Mouse (Mus musculus) subcutaneous adipose tissue, adult 2 months (tissue): Measurements from ENCODE around the gene Gas2. TPM values are rescaled to one million over a fixed set of nuclear protein-coding genes. Genes with fewer than 3 reads are reported as not detected.

Experiments
- polyA plus RNA-seq: library from polyadenylated mRNA; depleted of rRNA; stranded (reverse); fragments of >200 nt; gene quantifications from 2 replicates; pipeline ENCODE4 v1.2.3, GENCODE M21; 2012; ENCODE audit warnings: low replicate concordance; rRNA removed

The Gas2 gene
- polyA plus RNA-seq, result 2.6 and 4.6 TPM in 2 replicates

GRCm38 (mm10) chr7:51861250-51862096, at the start of gene Gas2:
Gene Gas2, plus strand, starts transcription at chr7:51862015.

DNA sequence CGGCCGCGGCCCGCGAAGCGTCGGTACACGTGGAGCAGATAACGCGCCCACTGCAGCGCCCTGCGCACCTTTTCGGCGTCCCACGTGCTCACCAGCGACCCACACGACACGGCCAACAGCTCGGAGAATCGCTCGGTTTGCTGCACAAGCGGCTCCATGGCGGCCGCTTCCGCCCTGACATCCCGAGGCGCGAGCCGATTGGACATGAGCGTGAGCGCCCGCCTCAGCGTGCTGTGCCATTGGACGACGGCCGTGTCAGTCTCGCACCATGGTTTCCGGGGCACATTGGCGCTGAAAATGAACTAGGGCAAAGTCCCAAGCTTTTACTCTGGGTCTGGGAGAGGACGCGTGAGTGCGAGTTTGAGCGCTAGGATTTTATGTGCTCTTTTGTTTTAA, 280 bp downstream of the Gas2 start, which contains the start of gene Fancf:
Fancf (minus strand) TSS at position 171 of the 396 bp plus-strand sequence.

GRCm38 (mm10) chr7:52005511-52006295, 143.9 kb downstream of the Gas2 start, which contains the start of gene Svip:
Gene Svip, minus strand, starts transcription at chr7:52006018.

GRCm38 (mm10) chr7:52015628-52016027, 153.8 kb downstream of the Gas2 start, which contains the start of gene 1700015G11Rik:
Gene 1700015G11Rik, minus strand, starts transcription at chr7:52015728.

Other genes starting within 250 kb of the Gas2 start
- not detected in 2 replicates for gene Slc17a6, start 240.0 kb upstream of the Gas2 start, polyA plus RNA-seq
- gene Fancf, start 252 bp downstream of the Gas2 start, polyA plus RNA-seq, result 2.6 and 12.5 TPM in 2 replicates
- gene Svip, start 144.0 kb downstream of the Gas2 start, polyA plus RNA-seq, result 4.1 and 6.4 TPM in 2 replicates
- not detected in 2 replicates for gene 1700015G11Rik, start 153.7 kb downstream of the Gas2 start, polyA plus RNA-seq